Mouse (Mus musculus) limb, embryonic 11.5 days (tissue): ENCODE measurements around the gene Nxn. TPM values are rescaled to one million over a fixed set of nuclear protein-coding genes. Genes with fewer than 3 reads are reported as not detected.

Experiments
- ATAC-seq: fragments of 200-750 bp; cut with Nextera tagmentation; 2 replicates; pipeline ENCODE4 v1.8.0; 2017; ENCODE audit warnings: low read depth; ENCODE audit not compliant: insufficient number of reproducible peaks, low FRiP score, low TSS enrichment
- DNase-seq: peaks from one replicate; pipeline ENCODE4 v3.0.0-alpha.2; 2015; ENCODE audit warnings: low spot score
- H3K27ac ChIP-seq: fragments of 300-500 bp; sonication (generic); replicated peaks from 2 replicates; pipeline ENCODE4 v1.5.1; 2014; ENCODE audit warnings: low read depth, mild to moderate bottlenecking, low read length
- H3K27me3 ChIP-seq: fragments of 300-500 bp; sonication (generic); 2 replicates; pipeline ENCODE4 v1.6.1; 2014; ENCODE audit warnings: mild to moderate bottlenecking, low read length, mixed read lengths; ENCODE audit not compliant: control insufficient read depth, insufficient read depth
- H3K36me3 ChIP-seq: fragments of 300-500 bp; sonication (generic); 2 replicates; pipeline ENCODE4 v1.6.1; 2014; ENCODE audit warnings: mild to moderate bottlenecking, low read length, moderate library complexity, mixed read lengths; ENCODE audit not compliant: control insufficient read depth, insufficient read depth
- H3K4me1 ChIP-seq: fragments of 300-500 bp; sonication (generic); 2 replicates; pipeline ENCODE4 v1.6.1; 2014; ENCODE audit warnings: low read length, mixed read lengths; ENCODE audit not compliant: control insufficient read depth, insufficient read depth
- H3K4me2 ChIP-seq: fragments of 300-500 bp; sonication (generic); 2 replicates; pipeline ENCODE4 v1.6.1; 2014; ENCODE audit warnings: low read depth, mild to moderate bottlenecking, moderate library complexity; ENCODE audit not compliant: severe bottlenecking
- H3K4me3 ChIP-seq: fragments of 300-500 bp; sonication (generic); 2 replicates; pipeline ENCODE4 v1.5.1; 2014; ENCODE audit warnings: low read depth, low read length
- H3K9ac ChIP-seq: fragments of 300-500 bp; sonication (generic); 2 replicates; pipeline ENCODE4 v1.6.1; 2014; ENCODE audit warnings: mild to moderate bottlenecking, low read length
- H3K9me3 ChIP-seq: fragments of 300-500 bp; sonication (generic); 2 replicates; pipeline ENCODE4 v1.6.1; 2016; ENCODE audit warnings: low read length; ENCODE audit not compliant: control insufficient read depth
- WGBS: fragments of 180-500 bp; shearing (Covaris S2); extraction: QIAGEN DNeasy Blood & Tissue Kit; methylation state at CpG from one replicate; pipeline ENCODE4 v1.1.7; 2014; 5-methylcytosine and 5-hydroxymethylcytosine counted together
- polyA plus RNA-seq: library from polyadenylated mRNA; unstranded; fragments of >200 nt; fragmentation: Nextera tagmentation; extraction: Ambion mirVana; gene quantifications from 2 replicates; pipeline ENCODE4 v1.2.1, GENCODE M21; 2014

Nxn gene
- polyA plus RNA-seq, 1 experiment from 2014 or later: 45.7 TPM

- ATAC-seq (no peak), DNase-seq (no peak)
- Histone ChIP-seq H3K36me3 (peaks cover 22% of the 10 kb centered on the region; the same call in 1 of the 2 replicates), H3K27ac (no peak overlapping the region), H3K9ac (no peak overlapping the region), H3K4me3 (no peak overlapping the region), H3K27me3 (no peaks in the 10 kb centered on the region), H3K9me3 (no peaks in the 10 kb centered on the region), H3K4me2 (no peak overlapping the region), H3K4me1 (no peaks in the 10 kb centered on the region)
- WGBS: 92% methylated on average over 13 of the region's 13 CpGs
These were observed 188.5 kb downstream of the Nxn start for GRCm38 (mm10) chr11:76210228-76210985.

Other genes starting within 250 kb of the Nxn start
- gene Vps53, start 219.5 kb downstream of the Nxn start, polyA plus RNA-seq: 36.6 and 40.4 TPM in 2 replicates
- gene Fam57a, start 219.5 kb downstream of the Nxn start, polyA plus RNA-seq: 37.0 TPM in 2 replicates
- gene Dbil5, start 181.5 kb downstream of the Nxn start, polyA plus RNA-seq: 0.95 TPM in 1 of 2 replicates, not detected in the other
- 44.5 and 55.4 TPM in 2 replicates for gene Gemin4, start 181.5 kb downstream of the Nxn start, polyA plus RNA-seq
- 23.9 and 24.0 TPM in 2 replicates for gene Mrm3, start 155.4 kb downstream of the Nxn start, polyA plus RNA-seq
- 136 TPM in 2 replicates for gene Glod4, start 155.4 kb downstream of the Nxn start, polyA plus RNA-seq
- gene Timm22, start 7.8 kb upstream of the Nxn start, polyA plus RNA-seq: 135 and 152 TPM in 2 replicates
- gene Abr, start 223.2 kb upstream of the Nxn start, polyA plus RNA-seq: 45.2 and 50.1 TPM in 2 replicates